Mouse (Mus musculus) MEL-GATA-1-ER (cell line): ENCODE data around the gene Gm13040.
"Not testable (repeated sequence)": the region's sequence is repeated elsewhere in the genome, so short reads cannot be mapped to it uniquely, and the experiment has no call there.

Experiments
- DNase-seq: peaks from one replicate; pipeline ENCODE4 v3.0.0-alpha.2; 2012; ENCODE audit warnings: low read depth; ENCODE audit errors: extremely low read depth

Gene Gm13040

GRCm38 (mm10) chr4:143535654-143536053, at the start of gene Gm13040:
Gm13040 (plus strand) TSS chr4:143535954.
- DNase-seq = not testable (repeated sequence)

- DNase-seq = no peak
Observed at GRCm38 (mm10) chr4:143511043-143511442, 24.7 kb upstream of the Gm13040 start, which contains the start of gene Gm13043. Gm13043 (plus strand) TSS chr4:143511343.

DNA sequence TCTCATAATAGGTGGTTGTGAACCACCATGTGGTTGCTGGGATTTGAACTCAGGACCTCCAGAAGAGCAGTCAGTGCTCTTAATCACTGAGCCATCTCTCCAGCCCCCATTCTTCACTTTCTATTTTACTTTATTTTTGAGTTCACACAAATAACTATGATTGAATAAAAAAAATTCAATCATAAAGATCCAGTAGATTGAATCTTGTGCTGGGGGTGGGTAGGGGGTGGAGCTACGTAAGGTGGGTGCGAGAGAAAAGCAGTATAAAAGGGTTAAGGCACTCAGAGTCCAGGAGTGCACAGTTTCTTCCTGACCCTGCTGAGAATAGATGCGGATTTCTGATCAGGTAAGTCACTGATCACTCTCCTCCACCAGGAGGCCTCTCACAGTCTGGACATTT, 15.6 kb downstream of the Gm13040 start, which contains the start of the genes BC080695 and Gm13057:
TSS of gene BC080695 (plus strand) at position 301 of the 400 bp plus-strand sequence.
TSS of gene Gm13057 (plus strand) at position 310 of the 400 bp plus-strand sequence.
- DNase-seq = not testable (repeated sequence)
